Mouse (Mus musculus) heart, embryonic 11.5 days (tissue): ENCODE results near the gene Ptpn9. TPM values are rescaled to one million over a fixed set of nuclear protein-coding genes. Genes with fewer than 3 reads are reported as not detected.
"Not testable (repeated sequence)": the region's sequence is repeated elsewhere in the genome, so short reads cannot be mapped to it uniquely, and the experiment has no call there.

Experiments
- ATAC-seq: fragments of 200-750 bp; cut with Nextera tagmentation; replicated peaks from 2 replicates; pipeline ENCODE4 v1.8.0; 2017; ENCODE audit warnings: moderate library complexity; ENCODE audit not compliant: insufficient number of reproducible peaks, low FRiP score, low TSS enrichment
- H3K27ac ChIP-seq: fragments of 300-500 bp; sonication (generic); 2 replicates; pipeline ENCODE4 v1.5.1; 2014; ENCODE audit warnings: mild to moderate bottlenecking, low read depth, low read length
- H3K27me3 ChIP-seq: fragments of 300-500 bp; sonication (generic); 2 replicates; pipeline ENCODE4 v1.6.1; 2014; ENCODE audit warnings: mild to moderate bottlenecking, low read length, mixed read lengths; ENCODE audit not compliant: control insufficient read depth, insufficient read depth
- H3K36me3 ChIP-seq: fragments of 300-500 bp; sonication (generic); 2 replicates; pipeline ENCODE4 v1.6.1; 2014; ENCODE audit warnings: mild to moderate bottlenecking, low read length, moderate library complexity, mixed read lengths; ENCODE audit not compliant: control insufficient read depth, insufficient read depth
- H3K4me1 ChIP-seq: fragments of 300-500 bp; sonication (generic); 2 replicates; pipeline ENCODE4 v1.6.1; 2014; ENCODE audit warnings: low read length; ENCODE audit not compliant: control insufficient read depth, insufficient read depth
- H3K4me2 ChIP-seq: fragments of 300-500 bp; sonication (generic); 2 replicates; pipeline ENCODE4 v1.6.1; 2014; ENCODE audit warnings: mild to moderate bottlenecking, moderate library complexity
- H3K4me3 ChIP-seq: fragments of 300-500 bp; sonication (generic); 2 replicates; pipeline ENCODE4 v1.5.1; 2014; ENCODE audit warnings: low read depth, low read length
- H3K9ac ChIP-seq: fragments of 300-500 bp; sonication (generic); 2 replicates; pipeline ENCODE4 v1.6.1; 2014; ENCODE audit warnings: mild to moderate bottlenecking, low read depth, low read length, moderate library complexity
- H3K9me3 ChIP-seq: fragments of 300-500 bp; sonication (generic); replicated peaks from 2 replicates; pipeline ENCODE4 v1.6.1; 2016; ENCODE audit warnings: low read length; ENCODE audit not compliant: control insufficient read depth
- WGBS: fragments of 180-500 bp; shearing (Covaris S2); extraction: QIAGEN DNeasy Blood & Tissue Kit; methylation state at CpG from one replicate; pipeline ENCODE4 v1.1.7; 2014; ENCODE audit not compliant: insufficient replicate concordance; 5-methylcytosine and 5-hydroxymethylcytosine counted together
- polyA plus RNA-seq: library from polyadenylated mRNA; unstranded; fragments of >200 nt; fragmentation: Nextera tagmentation; extraction: Ambion mirVana; gene quantifications from 2 replicates; pipeline ENCODE4 v1.2.1, GENCODE M21; 2014

Gene Ptpn9
- polyA plus RNA-seq, 1 experiment from 2014 or later: 21.9 TPM

- H3K36me3 ChIP-seq, H3K4me2 ChIP-seq, H3K27ac ChIP-seq, H3K27me3 ChIP-seq, ATAC-seq, H3K9ac ChIP-seq, H3K9me3 ChIP-seq, H3K4me1 ChIP-seq, H3K4me3 ChIP-seq: not testable (repeated sequence)
- 82% methylated on average over 1 of the region's 1 CpGs for WGBS
These were observed 2.5 kb downstream of the Ptpn9 start for GRCm38 (mm10) chr9:56997206-56997605.

GRCm38 (mm10) chr9:57003011-57003410 is 8.3 kb downstream of the Ptpn9 start:
- no peaks in the 10 kb centered on the region for H3K9me3 ChIP-seq
- no peaks in the 10 kb centered on the region for H3K27me3 ChIP-seq
- no peak overlapping the region for H3K4me2 ChIP-seq
- WGBS: 68% methylated on average over 4 of the region's 4 CpGs
- no peak for ATAC-seq
- H3K27ac ChIP-seq: no peak overlapping the region
- H3K4me1 ChIP-seq: no peaks in the 10 kb centered on the region
- H3K4me3 ChIP-seq: no peak overlapping the region
- H3K9ac ChIP-seq: no peak overlapping the region
- H3K36me3 ChIP-seq: no peaks in the 10 kb centered on the region

GRCm38 (mm10) chr9:57012393-57012792 is 17.7 kb downstream of the Ptpn9 start:
- no peak overlapping the region for H3K4me2 ChIP-seq
- no peaks in the 10 kb centered on the region for H3K4me1 ChIP-seq
- H3K36me3 ChIP-seq: peaks cover 12% of the 10 kb centered on the region
- H3K9me3 ChIP-seq: 0 out of 2 replicates have a peak, but pooled peaks cover 2% of the 10 kb centered on the region
- no peak overlapping the region for H3K9ac ChIP-seq
- no peak for ATAC-seq
- H3K4me3 ChIP-seq: no peak overlapping the region
- no peaks in the 10 kb centered on the region for H3K27me3 ChIP-seq
- 77% methylated on average over 1 of the region's 1 CpGs for WGBS
- no peak overlapping the region for H3K27ac ChIP-seq

GRCm38 (mm10) chr9:57012895-57013294 is 18.2 kb downstream of the Ptpn9 start:
- Histone ChIP-seq H3K9ac (no peak overlapping the region), H3K27ac (no peak overlapping the region), H3K9me3 (0 out of 2 replicates have a peak, but pooled peaks cover 2% of the 10 kb centered on the region), H3K4me3 (no peak overlapping the region), H3K4me2 (no peak overlapping the region), H3K4me1 (no peaks in the 10 kb centered on the region), H3K36me3 (peaks cover 12% of the 10 kb centered on the region), H3K27me3 (no peaks in the 10 kb centered on the region)
- no peak for ATAC-seq
- WGBS: 88% methylated on average over 4 of the region's 4 CpGs

DNA sequence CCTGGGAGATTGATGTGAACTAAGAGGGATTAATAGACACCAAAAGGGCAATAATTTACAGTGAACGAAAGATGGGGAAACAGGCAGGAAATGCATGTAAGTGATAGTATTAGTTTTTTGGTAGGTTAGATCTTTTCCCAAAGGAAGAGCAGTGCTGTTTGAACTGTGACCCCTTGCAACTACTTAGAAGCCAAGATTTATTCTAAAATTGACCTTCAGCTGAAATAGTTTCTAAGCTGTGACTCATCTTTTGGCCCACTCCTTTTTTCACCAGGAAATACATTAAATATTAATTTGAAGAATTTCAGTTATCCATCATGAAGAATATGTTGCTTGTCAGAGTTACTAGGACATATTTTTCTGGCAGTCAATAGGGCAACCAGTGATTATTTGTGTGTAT is 19.0 kb downstream of the Ptpn9 start:
- Histone ChIP-seq H3K36me3 (peaks cover 12% of the 10 kb centered on the region), H3K4me1 (no peaks in the 10 kb centered on the region), H3K27me3 (no peaks in the 10 kb centered on the region), H3K4me2 (no peak overlapping the region), H3K4me3 (no peak overlapping the region), H3K27ac (no peak overlapping the region), H3K9me3 (0 out of 2 replicates have a peak, but pooled peaks cover 2% of the 10 kb centered on the region), H3K9ac (no peak overlapping the region)
- WGBS: 77% methylated on average over 1 of the region's 1 CpGs
- no peak for ATAC-seq

DNA sequence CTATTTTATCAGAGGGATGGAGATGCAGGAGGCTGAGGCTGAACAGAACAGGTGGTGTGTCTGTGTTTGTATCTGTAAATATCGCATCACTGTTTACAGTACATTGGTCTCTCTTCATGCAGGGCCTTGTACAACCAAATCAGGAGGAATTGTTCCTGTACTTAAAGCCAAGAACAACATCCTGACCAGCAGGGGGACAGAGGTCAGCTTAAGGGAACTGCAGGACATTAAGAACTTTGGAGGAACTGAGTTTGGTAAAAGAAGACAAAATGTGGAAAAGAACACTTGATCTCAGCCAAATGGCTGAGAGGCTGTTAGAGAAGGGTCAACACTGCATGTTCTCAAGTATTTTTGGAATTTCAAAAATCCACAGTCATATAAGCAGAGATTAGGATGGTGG is 20.0 kb downstream of the Ptpn9 start:
- Histone ChIP-seq H3K27ac (no peak overlapping the region), H3K36me3 (peaks cover 12% of the 10 kb centered on the region), H3K9ac (no peak overlapping the region), H3K4me2 (no peak overlapping the region), H3K9me3 (0 out of 2 replicates have a peak, but pooled peaks cover 2% of the 10 kb centered on the region), H3K27me3 (no peaks in the 10 kb centered on the region), H3K4me3 (no peak overlapping the region), H3K4me1 (no peaks in the 10 kb centered on the region)
- 79% methylated on average over 1 of the region's 1 CpGs for WGBS
- ATAC-seq: no peak

DNA sequence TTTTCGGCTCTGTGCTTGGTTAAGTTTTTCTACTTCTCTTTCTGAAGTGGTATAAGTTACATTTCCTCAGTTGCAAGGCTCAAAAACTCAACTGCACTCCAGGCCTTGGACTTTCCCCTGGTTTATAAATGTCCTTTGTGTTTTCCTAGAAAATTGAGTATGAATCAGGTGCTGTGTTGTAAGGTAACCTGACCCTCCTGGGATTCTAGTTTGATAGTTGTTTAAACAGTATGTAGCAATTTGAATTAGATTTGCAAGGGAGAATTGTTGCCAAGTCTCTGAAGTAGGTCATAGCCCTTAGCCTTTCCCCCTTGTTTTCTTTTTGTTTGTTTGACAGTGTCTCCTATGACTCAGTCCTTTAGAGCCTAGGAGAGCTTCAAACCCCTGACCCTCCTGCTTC is 22.9 kb downstream of the Ptpn9 start:
- ATAC-seq: no peak
- 94% methylated on average over 1 of the region's 1 CpGs for WGBS
- Histone ChIP-seq H3K4me3 (no peak overlapping the region), H3K9me3 (0 out of 2 replicates have a peak, but pooled peaks cover 2% of the 10 kb centered on the region), H3K27ac (no peak overlapping the region), H3K9ac (no peak overlapping the region), H3K36me3 (peaks cover 12% of the 10 kb centered on the region), H3K27me3 (no peaks in the 10 kb centered on the region), H3K4me2 (no peak overlapping the region), H3K4me1 (no peaks in the 10 kb centered on the region)

DNA sequence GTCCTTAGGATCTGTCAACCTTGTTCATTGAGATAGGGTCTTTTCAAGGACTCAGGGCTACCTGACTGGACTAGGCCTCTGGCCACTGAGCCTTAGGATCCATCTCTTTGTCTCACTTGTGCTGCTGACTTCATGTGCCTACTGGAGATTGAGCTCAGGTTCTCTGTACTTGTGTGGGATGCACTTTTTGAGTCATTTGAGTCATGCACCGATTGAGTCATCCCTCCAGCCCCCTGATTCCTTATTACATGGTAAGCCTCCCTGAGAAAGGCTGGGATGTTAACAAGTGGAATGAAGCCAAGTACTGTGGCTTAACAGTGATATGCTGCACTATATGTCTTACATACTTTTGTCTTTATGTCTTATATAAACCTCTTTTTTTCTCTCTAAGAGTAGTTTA is 37.0 kb downstream of the Ptpn9 start:
- H3K4me3 ChIP-seq: no peak overlapping the region
- no peak for ATAC-seq
- H3K27me3 ChIP-seq: no peaks in the 10 kb centered on the region
- H3K27ac ChIP-seq: no peak overlapping the region
- 82% methylated on average over 1 of the region's 1 CpGs for WGBS
- no peaks in the 10 kb centered on the region for H3K9me3 ChIP-seq
- H3K9ac ChIP-seq: no peak overlapping the region
- H3K4me1 ChIP-seq: no peaks in the 10 kb centered on the region
- no peak overlapping the region for H3K4me2 ChIP-seq
- peaks cover 14% of the 10 kb centered on the region for H3K36me3 ChIP-seq

- H3K4me2 ChIP-seq: no peak overlapping the region
- no peaks in the 10 kb centered on the region for H3K9me3 ChIP-seq
- no peaks in the 10 kb centered on the region for H3K4me1 ChIP-seq
- H3K4me3 ChIP-seq: no peak overlapping the region
- ATAC-seq: no peak
- H3K9ac ChIP-seq: no peak overlapping the region
- 0 out of 2 replicates have a peak, but pooled peaks cover 5% of the 10 kb centered on the region for H3K36me3 ChIP-seq
- no peak overlapping the region for H3K27ac ChIP-seq
- 72% methylated on average over 1 of the region's 1 CpGs for WGBS
- H3K27me3 ChIP-seq: no peaks in the 10 kb centered on the region
These were observed 61.5 kb downstream of the Ptpn9 start for GRCm38 (mm10) chr9:57056237-57056636.
